Mouse (Mus musculus) intestine, postnatal 0 days (tissue): ENCODE results near the gene Mrps30. TPM values are rescaled to one million over a fixed set of nuclear protein-coding genes. Genes with fewer than 3 reads are reported as not detected.

Source experiments
- ATAC-seq: fragments of 200-750 bp; cut with Nextera tagmentation; 2 replicates; pipeline ENCODE4 v1.8.0; 2017; ENCODE audit warnings: mild to moderate bottlenecking, moderate TSS enrichment, moderate library complexity
- H3K27ac ChIP-seq: fragments of 300-500 bp; sonication (generic); 2 replicates; pipeline ENCODE4 v1.5.1; 2014; ENCODE audit warnings: mild to moderate bottlenecking, low read depth, low read length, moderate library complexity
- H3K27me3 ChIP-seq: fragments of 300-500 bp; sonication (generic); replicated peaks from 2 replicates; pipeline ENCODE4 v1.6.1; 2014; ENCODE audit warnings: low read length, mixed read lengths; ENCODE audit not compliant: control insufficient read depth, insufficient read depth
- H3K36me3 ChIP-seq: fragments of 300-500 bp; sonication (generic); 2 replicates; pipeline ENCODE4 v1.6.1; 2014; ENCODE audit warnings: mild to moderate bottlenecking, moderate library complexity; ENCODE audit not compliant: control insufficient read depth, insufficient read depth
- H3K4me1 ChIP-seq: fragments of 300-500 bp; sonication (generic); replicated peaks from 2 replicates; pipeline ENCODE4 v1.6.1; 2014; ENCODE audit warnings: antibody characterized with exemption, low read length, mixed read lengths; ENCODE audit not compliant: control insufficient read depth, insufficient read depth
- H3K4me2 ChIP-seq: fragments of 300-500 bp; sonication (generic); replicated peaks from 2 replicates; pipeline ENCODE4 v1.6.1; 2014; ENCODE audit warnings: low read depth, mild to moderate bottlenecking, moderate library complexity
- H3K4me3 ChIP-seq: fragments of 300-500 bp; sonication (generic); 2 replicates; pipeline ENCODE4 v1.5.1; 2014; ENCODE audit warnings: low read depth, low read length
- H3K9ac ChIP-seq: fragments of 300-500 bp; sonication (generic); 2 replicates; pipeline ENCODE4 v1.6.1; 2014; ENCODE audit warnings: mild to moderate bottlenecking, low read depth, low read length
- H3K9me3 ChIP-seq: fragments of 300-500 bp; sonication (generic); 2 replicates; pipeline ENCODE4 v1.6.1; 2016; ENCODE audit warnings: mixed run types; ENCODE audit not compliant: control insufficient read depth
- CTCF ChIP-seq: sonication (generic); IDR thresholded peaks from 2 replicates; pipeline ENCODE4 v1.5.1; 2016; ENCODE audit warnings: low read depth, mild to moderate bottlenecking, control low read depth, antibody characterized with exemption, moderate library complexity
- WGBS: fragments of 180-500 bp; shearing (Covaris S2); extraction: QIAGEN DNeasy Blood & Tissue Kit; methylation state at CpG from one replicate; pipeline ENCODE4 v1.1.7; 2014; 5-methylcytosine and 5-hydroxymethylcytosine counted together
- polyA plus RNA-seq: library from polyadenylated mRNA; unstranded; fragments of >200 nt; fragmentation: Nextera tagmentation; extraction: Ambion mirVana; gene quantifications from 2 replicates; pipeline ENCODE4 v1.2.1, GENCODE M21; 2015

Mrps30 gene
- 20.2 and 21.4 TPM in 2 replicates for polyA plus RNA-seq

- Histone ChIP-seq H3K27ac (peak within 1 kb of the TSS; percentile 57), H3K4me1 (no peaks in the 10 kb centered on the region), H3K9ac (peak within 1 kb of the TSS; percentile 80), H3K4me3 (peak within 1 kb of the TSS; percentile 98), H3K27me3 (no peaks in the 10 kb centered on the region), H3K9me3 (no peaks in the 10 kb centered on the region), H3K36me3 (peaks cover 22% of the 10 kb centered on the region), H3K4me2 (peak within 1 kb of the TSS; percentile 93)
- WGBS, result under 1% methylated on average over 93 of the region's 93 CpGs
- no peak for TF ChIP-seq CTCF
- peak; percentile 98 for ATAC-seq
These were observed at the start of gene Mrps30, which contains the start of gene B430218F22Rik for GRCm38 (mm10) chr13:118386511-118387447. Gene Mrps30, minus strand, starts transcription at chr13:118387252. Gene B430218F22Rik, plus strand, starts transcription at chr13:118386630.

GRCm38 (mm10) chr13:118420847-118421246 is 33.8 kb upstream of the Mrps30 start:
- Histone ChIP-seq H3K27ac (no peak overlapping the region), H3K4me1 (no peaks in the 10 kb centered on the region), H3K36me3 (no peaks in the 10 kb centered on the region), H3K27me3 (no peaks in the 10 kb centered on the region), H3K4me2 (no peak overlapping the region), H3K4me3 (no peak overlapping the region), H3K9me3 (no peaks in the 10 kb centered on the region), H3K9ac (no peak overlapping the region)
- no peak for ATAC-seq
- 77% methylated on average over 1 of the region's 1 CpGs for WGBS
- no peak for TF ChIP-seq CTCF

DNA sequence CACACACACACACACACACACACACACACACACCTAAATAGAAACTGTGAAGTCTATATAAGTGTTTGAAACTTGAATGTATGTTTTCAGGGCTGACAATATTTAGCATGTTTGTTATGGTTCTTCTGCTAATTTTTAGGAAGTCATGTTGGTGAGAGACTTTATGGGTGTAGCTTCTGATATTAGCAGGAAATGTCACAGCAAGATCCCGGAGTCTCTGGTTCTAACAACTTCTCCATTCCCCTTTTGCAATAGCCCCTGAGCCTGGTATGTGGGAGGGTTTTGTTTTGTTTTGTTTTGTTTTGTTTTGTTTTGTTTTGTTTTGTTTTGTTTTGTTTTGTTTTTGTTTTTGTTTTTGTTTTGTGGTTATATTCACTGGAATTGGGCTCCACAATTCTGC is 33.4 kb upstream of the Mrps30 start:
- Histone ChIP-seq H3K36me3 (no peaks in the 10 kb centered on the region), H3K9me3 (no peaks in the 10 kb centered on the region), H3K4me3 (no peak overlapping the region), H3K4me2 (no peak overlapping the region), H3K27ac (no peak overlapping the region), H3K27me3 (no peaks in the 10 kb centered on the region), H3K9ac (no peak overlapping the region), H3K4me1 (no peaks in the 10 kb centered on the region)
- TF ChIP-seq CTCF, result no peak
- WGBS, result 88% methylated on average over 1 of the region's 1 CpGs
- ATAC-seq, result no peak

GRCm38 (mm10) chr13:118418163-118418562 is 31.1 kb upstream of the Mrps30 start:
- no peak for TF ChIP-seq CTCF
- H3K27ac ChIP-seq, result no peak overlapping the region
- 48% methylated on average over 4 of the region's 4 CpGs for WGBS
- no peak overlapping the region for H3K4me3 ChIP-seq
- H3K9me3 ChIP-seq, result no peaks in the 10 kb centered on the region
- H3K4me2 ChIP-seq, result no peak overlapping the region
- no peaks in the 10 kb centered on the region for H3K27me3 ChIP-seq
- no peaks in the 10 kb centered on the region for H3K4me1 ChIP-seq
- no peaks in the 10 kb centered on the region for H3K36me3 ChIP-seq
- no peak for ATAC-seq
- H3K9ac ChIP-seq, result no peak overlapping the region

GRCm38 (mm10) chr13:118411297-118411992 is 24.4 kb upstream of the Mrps30 start:
- H3K36me3 ChIP-seq, result no peaks in the 10 kb centered on the region
- H3K4me3 ChIP-seq, result no peak overlapping the region
- peak overlapping the region; percentile 30 for H3K4me2 ChIP-seq
- no peaks in the 10 kb centered on the region for H3K4me1 ChIP-seq
- TF ChIP-seq CTCF, result no peak
- no peak overlapping the region for H3K27ac ChIP-seq
- H3K27me3 ChIP-seq, result no peaks in the 10 kb centered on the region
- no peak overlapping the region for H3K9ac ChIP-seq
- no peaks in the 10 kb centered on the region for H3K9me3 ChIP-seq
- ATAC-seq, result peak; percentile 87
- WGBS, result 34% methylated on average over 6 of the region's 6 CpGs

GRCm38 (mm10) chr13:118403544-118403943 is 16.5 kb upstream of the Mrps30 start:
- Histone ChIP-seq H3K4me3 (no peak overlapping the region), H3K27me3 (no peaks in the 10 kb centered on the region), H3K4me2 (no peak overlapping the region), H3K9ac (no peak overlapping the region), H3K36me3 (no peaks in the 10 kb centered on the region), H3K9me3 (no peaks in the 10 kb centered on the region), H3K27ac (no peak overlapping the region), H3K4me1 (no peaks in the 10 kb centered on the region)
- no peak for ATAC-seq
- TF ChIP-seq CTCF, result peak; percentile 75
